Comparison of ENCODE assay signal across 25 mouse cellular contexts in genomic region chr1:143096904-143097303, GRCm38 (mm10).
"Had no signal": no experiment of that assay in that cellular context is flagged by ENCODE, and none has a peak within 500 bp of the region (broad histone marks: within the 10 kb centered on the region; RNA-seq: fewer than 3 reads in every experiment).

No protein-coding gene starts in this region.

- H3K9me3 ChIP-seq: forebrain, embryonic 15.5 days; heart, embryonic 13.5 days; heart, embryonic 15.5 days; hindbrain, embryonic 13.5 days; hindbrain, embryonic 15.5 days; limb, embryonic 10.5 days; limb, embryonic 12.5 days had no signal

- H3K4me3 ChIP-seq: forebrain, embryonic 15.5 days; heart, adult 2 months; heart, embryonic 13.5 days; heart, embryonic 15.5 days; hindbrain, embryonic 13.5 days; hindbrain, embryonic 15.5 days; layer of hippocampus, adult 2 months; left cerebral cortex, adult 2 months; limb, embryonic 10.5 days; limb, embryonic 12.5 days; liver, embryonic 13.5 days had no signal

- ATAC-seq: forebrain, embryonic 15.5 days; forebrain, postnatal 0 days; hindbrain, postnatal 0 days; intestine, embryonic 16.5 days had no signal

- H3K27me3 ChIP-seq: forebrain, embryonic 15.5 days; heart, embryonic 13.5 days; heart, embryonic 15.5 days; hindbrain, embryonic 13.5 days; hindbrain, embryonic 15.5 days; limb, embryonic 12.5 days; liver, embryonic 13.5 days had no signal

- H3K4me1 ChIP-seq: heart, embryonic 13.5 days; heart, embryonic 15.5 days; hindbrain, embryonic 13.5 days; hindbrain, embryonic 15.5 days; limb, embryonic 10.5 days; limb, embryonic 12.5 days; liver, embryonic 13.5 days had no signal

- H3K9ac ChIP-seq: forebrain, embryonic 15.5 days; forebrain, postnatal 0 days; heart, embryonic 13.5 days; heart, embryonic 15.5 days; hindbrain, embryonic 13.5 days; hindbrain, embryonic 15.5 days; limb, embryonic 12.5 days; liver, embryonic 13.5 days had no signal

- H3K36me3 ChIP-seq: forebrain, embryonic 15.5 days; heart, embryonic 13.5 days; heart, embryonic 15.5 days; hindbrain, embryonic 13.5 days; hindbrain, embryonic 15.5 days; limb, embryonic 10.5 days; limb, embryonic 12.5 days; liver, embryonic 13.5 days had no signal

- DNase-seq: forebrain, postnatal 0 days; gastrocnemius, postnatal 14 days; gastrocnemius, postnatal 36 days; heart, adult 11 months; heart, adult 2 months; heart, postnatal 14 days; heart, postnatal 36 days; kidney, adult 18-20 months; kidney, adult 8-10 months; kidney, postnatal 25 days; liver; liver, embryonic 13.5 days had no signal

- H3K4me2 ChIP-seq: forebrain, embryonic 15.5 days; heart, embryonic 11.5 days; heart, embryonic 13.5 days; heart, embryonic 15.5 days; hindbrain, embryonic 13.5 days; hindbrain, embryonic 15.5 days; limb, embryonic 12.5 days; liver, embryonic 11.5 days; liver, embryonic 13.5 days had no signal

- H3K27ac ChIP-seq: forebrain, embryonic 15.5 days; heart, adult 2 months; heart, embryonic 13.5 days; heart, embryonic 15.5 days; hindbrain, embryonic 13.5 days; hindbrain, embryonic 15.5 days; hindbrain, postnatal 0 days; layer of hippocampus, adult 2 months; left cerebral cortex, adult 2 months; limb, embryonic 10.5 days; limb, embryonic 12.5 days; liver, embryonic 13.5 days had no signal
